Mouse (Mus musculus) 416B (cell line): ENCODE data around the gene Eif5.
"Not testable (repeated sequence)": the region's sequence is repeated elsewhere in the genome, so short reads cannot be mapped to it uniquely, and the experiment has no call there.

ENCODE experiments used
- DNase-seq: peaks from one replicate; pipeline ENCODE4 v3.0.0; 2011; ENCODE audit warnings: low read depth

Eif5 gene

GRCm38 (mm10) chr12:111537796-111538291 is at the start of gene Eif5:
TSS of gene Eif5 (plus strand) at chr12:111538016.
- peak; percentile 99 for DNase-seq

DNA sequence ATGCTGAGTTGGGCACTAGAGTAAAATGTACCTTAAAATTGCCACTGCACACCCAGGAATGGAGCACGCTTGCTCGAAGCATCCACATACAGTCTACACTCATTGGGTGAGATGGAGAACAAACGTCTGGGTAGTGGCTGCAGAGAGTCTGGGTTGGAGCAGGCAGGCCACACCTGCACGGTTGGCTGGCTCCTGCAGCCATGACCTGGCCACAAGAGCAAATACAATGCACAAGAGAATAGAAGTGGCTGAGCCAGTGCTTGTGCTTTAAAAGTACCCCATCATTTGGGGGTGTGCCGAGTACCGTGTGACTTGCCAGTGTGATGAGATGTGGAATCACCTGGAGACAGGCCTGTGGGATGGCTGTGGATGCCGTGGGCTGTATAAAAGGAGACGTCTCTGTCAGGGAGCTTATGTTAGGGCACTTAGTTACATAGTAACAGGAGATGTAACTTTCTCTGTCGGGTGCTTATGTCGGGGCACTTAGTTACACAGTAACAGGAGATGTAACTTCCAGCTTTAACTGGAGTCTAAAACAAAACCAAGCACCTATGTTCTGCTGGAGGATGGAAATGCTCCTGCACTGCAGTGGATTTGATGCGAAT is 48.5 kb upstream of the Eif5 start:
- DNase-seq, result no peak

DNA sequence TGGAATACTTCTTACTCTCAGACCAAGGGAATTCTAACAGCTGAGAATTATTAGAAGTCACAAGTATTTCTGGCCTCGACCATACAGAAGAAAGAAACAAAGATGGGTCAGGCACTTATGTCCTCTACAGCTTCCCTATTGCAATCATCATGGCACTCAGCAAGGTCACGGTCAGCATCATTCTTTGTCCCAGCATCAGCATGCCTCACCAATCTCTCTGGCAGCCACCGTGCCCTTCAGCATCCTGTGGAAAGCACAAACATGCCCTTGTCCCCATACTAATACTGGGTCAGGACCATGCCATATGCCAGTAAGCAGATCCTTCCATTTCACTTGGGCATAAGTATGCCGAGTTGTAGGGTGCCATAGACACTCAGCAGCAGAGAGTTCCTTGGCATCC is 42.9 kb upstream of the Eif5 start:
- DNase-seq, result no peak

DNA sequence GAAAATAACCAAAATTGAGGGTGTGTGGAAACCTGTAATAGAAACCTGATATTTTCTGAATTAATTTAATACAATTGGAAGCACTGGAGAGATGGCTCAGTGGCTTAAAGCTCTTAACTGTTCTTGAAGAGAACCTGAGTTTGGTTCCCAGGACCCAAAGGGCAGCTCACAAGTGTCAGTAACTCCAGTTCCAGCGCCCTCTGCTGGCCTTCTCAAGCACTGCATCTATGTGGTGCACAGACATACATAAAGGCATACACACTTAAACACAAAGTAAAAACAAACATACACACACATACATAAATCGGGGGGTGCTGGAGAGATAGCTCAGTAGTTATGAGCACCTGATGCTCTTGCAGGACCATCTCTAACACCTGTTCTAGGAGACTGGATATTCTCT is 40.7 kb upstream of the Eif5 start:
- peak; percentile 50 for DNase-seq

- DNase-seq, result no peak
These were observed 38.2 kb upstream of the Eif5 start for GRCm38 (mm10) chr12:111499617-111500016.

- DNase-seq, result no peak
These were observed 37.1 kb upstream of the Eif5 start for GRCm38 (mm10) chr12:111500725-111501124.

GRCm38 (mm10) chr12:111503063-111503567 is 34.7 kb upstream of the Eif5 start:
- peak; percentile 8 for DNase-seq

DNA sequence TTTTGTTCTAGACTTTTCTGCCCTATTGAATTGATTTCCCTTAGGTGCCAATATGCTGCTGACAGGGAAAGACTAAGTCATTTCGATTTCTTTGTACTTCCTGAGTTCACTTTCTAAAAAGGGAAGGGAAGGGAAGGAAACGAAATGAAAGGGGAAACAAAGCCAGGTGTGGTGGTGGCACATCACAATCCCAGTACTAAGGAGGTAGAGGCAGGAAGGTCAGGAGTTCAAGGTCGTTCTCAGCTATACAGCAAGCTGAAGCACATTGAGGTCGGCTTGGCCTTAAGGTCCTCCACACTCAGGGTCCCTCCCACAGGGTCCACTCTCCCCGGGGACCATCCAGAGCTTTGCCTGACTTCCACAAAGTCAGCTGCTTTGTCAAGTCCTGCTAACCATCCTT is 34.2 kb upstream of the Eif5 start:
- no peak for DNase-seq

- peak; percentile 83 for DNase-seq
These were observed 32.9 kb upstream of the Eif5 start for GRCm38 (mm10) chr12:111504904-111505303.

DNA sequence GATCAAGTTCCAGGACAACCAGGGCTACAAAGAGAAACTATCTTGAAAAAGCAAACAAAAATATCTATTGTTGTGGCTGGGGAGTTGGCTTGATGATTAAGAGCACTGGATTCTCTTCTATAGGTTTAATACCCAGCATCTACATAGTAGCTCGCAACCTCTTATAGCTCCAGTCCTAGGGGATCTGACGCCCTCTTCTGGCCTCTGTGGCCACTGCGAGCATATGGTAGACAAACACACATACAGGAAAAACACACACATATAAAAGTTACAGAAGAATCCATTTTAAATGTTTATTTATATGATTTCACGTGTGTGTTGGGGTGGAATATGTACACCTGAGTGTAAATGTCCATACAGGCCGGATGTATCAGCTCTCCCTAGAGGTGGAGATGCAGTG is 30.8 kb upstream of the Eif5 start:
- no peak for DNase-seq

DNA sequence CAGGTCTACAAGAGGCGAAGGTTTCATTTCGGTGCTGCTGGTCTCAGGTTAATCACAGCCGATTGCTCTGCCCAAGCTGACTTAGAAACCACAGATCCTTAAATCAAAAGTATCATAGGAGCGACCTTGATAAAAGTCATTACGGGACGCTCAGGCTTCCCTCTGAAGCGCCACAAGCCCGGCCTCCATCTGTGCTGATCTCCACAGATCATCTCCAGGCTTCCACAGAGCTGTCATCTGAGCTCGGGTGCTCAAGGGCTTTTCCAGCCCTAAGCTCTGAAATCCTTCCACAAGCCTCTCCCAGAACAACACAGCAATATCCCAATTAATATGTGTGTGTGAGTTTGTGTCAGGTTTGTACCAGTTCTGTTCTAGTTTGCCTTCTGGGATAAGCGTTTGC is 29.9 kb upstream of the Eif5 start:
- DNase-seq, result no peak

DNA sequence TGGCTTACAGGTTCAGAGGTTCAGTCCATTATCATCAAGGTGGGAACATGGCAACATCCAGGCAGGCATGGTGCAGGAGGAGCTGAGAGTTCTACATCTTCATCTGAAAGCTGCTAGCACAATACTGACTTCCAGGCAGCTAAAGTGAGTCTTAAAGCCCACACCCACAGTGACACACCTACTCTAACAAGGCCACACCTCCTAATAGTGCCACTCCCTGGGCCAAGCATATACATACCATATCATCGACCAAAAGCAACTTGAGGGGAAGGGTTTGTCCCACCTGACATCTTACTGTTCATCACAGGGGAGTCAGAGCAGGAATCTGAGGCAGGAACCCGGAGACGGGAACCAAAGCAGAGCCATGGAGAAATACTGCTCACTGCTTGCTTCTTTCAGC is 29.4 kb upstream of the Eif5 start:
- not testable (repeated sequence) for DNase-seq

- DNase-seq, result peak; percentile 55
These were observed 25.2 kb upstream of the Eif5 start for GRCm38 (mm10) chr12:111512572-111513063.

GRCm38 (mm10) chr12:111513673-111514072 is 24.1 kb upstream of the Eif5 start:
- no peak for DNase-seq

DNA sequence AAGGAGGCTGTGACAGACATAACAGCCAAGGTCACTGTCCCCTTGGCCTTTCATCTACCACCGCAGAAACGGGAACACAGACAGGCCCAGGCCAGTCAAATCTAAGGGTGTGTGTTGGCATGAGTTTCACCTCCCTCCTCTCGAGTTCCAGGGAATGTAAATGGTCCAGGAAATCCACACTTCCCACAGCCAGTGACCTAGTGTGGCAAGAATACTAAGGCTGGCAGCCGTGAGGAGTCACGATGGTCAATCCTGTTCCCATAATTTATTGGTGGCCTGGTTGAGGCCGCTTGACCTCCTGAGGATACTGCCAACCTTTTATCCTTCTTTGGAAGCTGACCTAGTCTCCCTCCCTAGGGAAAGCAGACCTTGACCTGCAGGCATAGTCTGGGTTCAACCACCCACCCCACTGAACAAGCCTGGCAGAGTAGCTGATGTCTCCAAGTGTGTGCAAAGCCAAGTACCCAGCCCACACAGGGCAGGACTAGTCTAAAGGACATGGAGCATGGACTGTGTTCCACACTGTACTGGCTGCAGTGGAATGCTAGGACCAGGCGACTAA is 23.5 kb upstream of the Eif5 start:
- no peak for DNase-seq

DNA sequence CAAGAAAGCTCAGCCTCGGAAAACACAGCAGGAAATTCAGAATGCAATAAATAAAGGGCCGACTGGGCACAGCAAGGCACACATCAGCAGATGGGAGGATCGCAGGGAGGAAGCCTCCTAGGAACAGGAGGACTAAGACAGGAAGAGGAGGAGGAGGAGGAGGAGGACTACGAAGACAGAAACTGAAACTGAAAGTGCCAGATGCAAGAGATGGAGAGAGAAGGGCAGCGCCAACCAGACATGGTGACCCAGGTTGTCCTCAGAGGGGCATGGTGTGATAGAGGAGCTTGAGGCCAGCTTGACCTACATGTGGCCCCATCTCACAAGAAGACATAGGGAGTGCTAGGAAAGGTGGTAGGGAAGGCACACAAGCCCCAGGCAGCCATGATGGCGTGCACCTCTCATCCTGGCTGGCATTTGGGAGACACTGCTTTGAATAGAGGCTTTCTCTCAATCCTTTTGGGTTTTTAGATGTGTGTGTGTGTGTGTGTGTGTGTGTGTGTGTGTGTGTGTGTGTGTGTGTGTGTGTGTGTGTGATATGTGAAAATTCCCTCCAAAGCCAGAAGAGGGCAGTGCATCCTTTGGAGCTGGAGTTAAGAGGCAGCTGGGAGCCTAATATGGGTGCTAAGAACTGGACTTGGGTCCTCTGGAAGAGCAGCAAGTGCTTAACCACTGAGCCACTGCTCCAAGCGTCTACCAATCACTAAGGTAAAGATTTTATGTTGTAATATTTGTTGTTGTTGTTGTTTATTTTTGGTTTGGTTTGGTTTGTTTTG is 22.8 kb upstream of the Eif5 start:
- DNase-seq, result peak; percentile 73

- no peak for DNase-seq
These were observed 21.9 kb upstream of the Eif5 start for GRCm38 (mm10) chr12:111515920-111516319.

GRCm38 (mm10) chr12:111516826-111517225 is 21.0 kb upstream of the Eif5 start:
- DNase-seq, result peak; percentile 86

DNA sequence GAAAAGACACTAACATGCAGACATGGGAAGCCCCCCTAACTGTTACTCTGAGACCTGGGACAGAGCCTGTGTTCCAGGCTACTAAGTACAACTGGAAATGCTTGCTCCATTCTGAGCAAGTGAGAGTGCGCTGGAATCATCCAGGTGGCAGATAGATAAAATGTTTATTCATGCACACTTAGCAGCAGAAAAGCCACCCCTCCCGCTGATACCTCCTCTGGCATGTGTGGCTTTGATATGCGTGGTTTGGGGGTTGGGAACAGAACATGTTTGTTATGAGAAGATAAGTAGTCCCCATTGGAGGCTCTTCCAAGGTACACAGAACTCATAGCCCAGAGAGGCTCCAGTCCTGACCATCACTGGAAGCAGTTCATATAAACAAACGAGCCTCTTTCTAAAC is 19.9 kb upstream of the Eif5 start:
- DNase-seq, result no peak

DNA sequence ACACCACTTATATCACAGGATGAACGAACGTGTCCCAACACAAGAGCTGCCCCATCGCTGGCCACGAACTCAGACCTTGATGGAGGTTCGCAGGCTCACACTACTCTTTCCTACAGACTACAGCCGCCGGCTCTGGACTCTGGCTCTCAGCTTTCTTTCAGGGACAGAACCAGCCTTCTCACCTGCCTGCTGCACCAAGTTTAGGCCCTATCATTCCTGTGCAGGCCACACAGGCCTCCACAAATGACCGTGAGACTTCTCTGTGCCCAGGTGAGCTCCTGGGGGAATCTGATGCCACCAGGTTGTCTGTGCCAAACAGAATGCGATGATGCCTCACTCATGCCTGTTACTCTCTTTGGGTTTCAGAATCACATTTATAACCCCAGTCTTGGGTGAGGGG is 19.4 kb upstream of the Eif5 start:
- DNase-seq, result no peak

DNA sequence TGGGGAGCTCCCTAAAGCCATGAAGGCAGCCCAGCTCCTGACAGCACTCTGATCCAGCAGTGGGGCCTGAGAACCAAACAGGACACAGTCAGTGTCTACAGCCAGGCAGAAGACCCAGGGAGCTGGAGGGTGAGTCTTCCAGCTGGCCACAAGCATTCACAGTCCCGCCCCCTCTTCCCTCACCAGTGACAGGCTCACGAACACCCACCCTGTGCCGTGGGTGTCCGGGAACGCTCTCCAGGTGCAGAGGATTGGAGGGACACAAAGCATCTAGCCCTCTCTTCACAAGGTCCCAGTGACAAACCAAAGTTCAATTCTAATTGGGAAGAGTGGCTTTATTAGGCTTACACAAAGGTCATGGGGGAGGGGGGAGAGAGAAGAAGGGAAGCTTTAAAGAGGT is 18.0 kb upstream of the Eif5 start:
- DNase-seq, result no peak

- DNase-seq, result no peak
These were observed 16.8 kb upstream of the Eif5 start for GRCm38 (mm10) chr12:111520994-111521393.

DNA sequence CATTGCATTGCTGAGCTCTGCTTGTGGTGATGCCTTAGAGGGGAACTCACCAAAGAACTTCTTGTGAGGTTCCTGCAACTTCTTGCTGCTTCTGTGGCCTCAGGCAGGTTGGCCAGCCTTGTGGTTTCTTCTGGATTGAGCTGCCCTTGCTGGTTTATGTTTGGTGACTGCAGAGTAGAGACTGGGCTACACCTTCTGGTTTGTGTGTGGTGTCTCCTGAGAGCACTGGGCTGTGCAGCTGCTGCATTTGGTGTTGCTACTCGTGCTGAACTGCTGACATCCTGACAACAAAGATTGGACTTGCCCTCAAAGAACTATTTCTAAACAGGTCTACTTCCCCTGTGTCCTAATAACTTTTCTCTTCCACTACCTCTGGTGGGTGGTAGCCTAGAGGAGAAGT is 13.3 kb upstream of the Eif5 start:
- no peak for DNase-seq
